Mouse (Mus musculus) liver, adult 2 months (tissue): Measurements from ENCODE around the gene Ppm1h.

Experiments used
- CTCF ChIP-seq: fragments of 200-500 bp; IDR thresholded peaks from 2 replicates; pipeline ENCODE4 v1.5.1; 2011; ENCODE audit warnings: low read depth, low read length, control low read depth
- POLR2A ChIP-seq: fragments of 200-500 bp; IDR thresholded peaks from 2 replicates; pipeline ENCODE4 v1.6.1; 2011; ENCODE audit warnings: low read length, control low read depth; ENCODE audit not compliant: insufficient read depth; ENCODE audit errors: extremely low read depth

GRCm38 (mm10) chr10:122855149-122855548, 176.6 kb downstream of the Ppm1h start:
- TF ChIP-seq CTCF: no peak
- no peak for TF ChIP-seq POLR2A
